Mouse (Mus musculus) gastrocnemius, adult 2 months (tissue): Measurements from ENCODE around the gene Gm10197. TPM values are rescaled to one million over a fixed set of nuclear protein-coding genes. Genes with fewer than 3 reads are reported as not detected.

ENCODE experiments used
- DNase-seq: peaks from one replicate; pipeline ENCODE4 v3.0.0; 2022
- H3K27ac ChIP-seq: fragments of 200-600 bp; 2 replicates; pipeline ENCODE4 v1.8.1; 2022; ENCODE audit warnings: mild to moderate bottlenecking
- H3K4me3 ChIP-seq: fragments of 200-600 bp; 2 replicates; pipeline ENCODE4 v1.8.1; 2022; ENCODE audit warnings: mild to moderate bottlenecking, moderate library complexity
- CTCF ChIP-seq: fragments of 200-600 bp; IDR thresholded peaks from 2 replicates; pipeline ENCODE4 v1.8.1; 2022; ENCODE audit warnings: antibody characterized with exemption, mild to moderate bottlenecking, moderate library complexity
- intact Hi-C: fragments of 180-260 bp; cut with DNase I; formaldehyde crosslinking; loops from one replicate; pipeline ENCODE4 v1.15.1; 2025
- total RNA-seq, 2 experiments: library from RNA; stranded (reverse); gene quantifications; 2 replicates each; pipeline ENCODE4 v1.2.3; 2021

The Gm10197 gene
- total RNA-seq, 2 experiments from 2014 or later = not detected

DNA sequence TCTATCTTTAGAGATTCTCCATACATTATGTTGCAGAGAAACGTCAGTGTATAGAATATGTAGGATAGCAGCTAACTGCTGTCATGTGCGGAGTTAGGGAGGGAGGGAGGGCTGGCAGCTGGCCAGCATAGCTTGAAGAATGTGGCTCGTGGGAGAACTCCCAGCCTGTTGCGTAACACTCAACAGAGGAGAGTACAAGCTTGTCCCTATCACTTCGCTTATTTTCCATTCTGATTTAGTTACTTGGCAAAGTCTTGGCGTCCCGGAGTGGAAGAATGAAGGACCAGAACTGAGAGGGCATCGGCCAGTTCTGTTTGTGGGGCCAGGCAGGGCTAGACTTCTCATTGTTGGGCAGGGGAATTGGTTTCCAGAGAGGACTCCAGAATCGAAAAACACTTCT, 6.6 kb downstream of the Gm10197 start:
- TF ChIP-seq CTCF = no peak
- intact Hi-C loops = loop anchor here (5.0 kb wide), 3 partner anchors 33 to 358 kb away; partner anchors contain the start of gene Mxi1
- Histone ChIP-seq H3K4me3 (peak overlapping the region; percentile 59), H3K27ac (peak overlapping the region; percentile 79)
- peak; percentile 75 for DNase-seq

DNA sequence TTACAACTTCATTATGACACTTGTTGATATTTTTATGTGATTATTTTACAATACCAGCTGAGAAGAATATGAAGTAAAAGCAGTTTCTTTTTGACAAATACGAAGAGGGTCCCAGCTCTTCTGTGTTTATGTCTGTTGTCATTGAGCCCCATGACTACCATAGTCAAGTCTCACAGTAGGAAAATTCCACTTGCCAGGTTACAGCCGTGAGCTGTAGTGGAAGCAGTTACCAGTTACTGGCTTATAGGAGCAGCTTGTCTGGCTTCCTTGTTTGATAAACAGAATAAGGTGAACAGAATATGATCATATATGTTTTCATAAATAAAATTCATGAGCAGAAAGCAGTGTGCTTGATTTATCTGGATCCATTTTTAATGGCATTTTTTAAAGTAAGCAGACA, 7.0 kb downstream of the Gm10197 start:
- Histone ChIP-seq H3K27ac (peak overlapping the region; percentile 79), H3K4me3 (peak overlapping the region; percentile 59; the same call in 1 of the 2 replicates)
- intact Hi-C loops = loop anchor here (5.0 kb wide), 1 partner anchor 52 kb away; the partner anchor contains the start of gene Mxi1
- DNase-seq = no peak
- no peak for TF ChIP-seq CTCF

DNA sequence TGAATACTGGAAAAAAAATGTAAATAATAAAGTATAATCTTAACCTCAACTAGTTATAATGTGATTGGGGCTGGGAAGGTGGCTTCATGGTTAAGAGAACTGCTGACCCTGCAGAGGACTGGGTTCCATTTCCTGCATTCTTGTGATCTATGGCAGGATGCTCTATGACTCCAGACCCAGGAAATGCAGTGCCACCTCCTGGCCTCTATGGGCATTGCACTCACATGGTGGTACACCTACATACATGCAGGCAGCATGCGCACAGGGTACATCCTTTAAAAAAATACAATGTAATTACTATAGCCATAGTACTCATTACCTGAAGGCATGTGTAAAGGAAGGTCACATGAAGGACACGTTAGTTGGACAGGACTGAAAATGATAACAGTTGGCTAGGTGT, 8.6 kb downstream of the Gm10197 start:
- TF ChIP-seq CTCF = peak; percentile 46; the same call in 1 of the 2 replicates
- intact Hi-C loops = loop anchor here (5.0 kb wide), 1 partner anchor 51 kb away; the partner anchor contains the start of gene Mxi1
- no peak overlapping the region for H3K27ac ChIP-seq
- no peak for DNase-seq
- no peak overlapping the region for H3K4me3 ChIP-seq

DNA sequence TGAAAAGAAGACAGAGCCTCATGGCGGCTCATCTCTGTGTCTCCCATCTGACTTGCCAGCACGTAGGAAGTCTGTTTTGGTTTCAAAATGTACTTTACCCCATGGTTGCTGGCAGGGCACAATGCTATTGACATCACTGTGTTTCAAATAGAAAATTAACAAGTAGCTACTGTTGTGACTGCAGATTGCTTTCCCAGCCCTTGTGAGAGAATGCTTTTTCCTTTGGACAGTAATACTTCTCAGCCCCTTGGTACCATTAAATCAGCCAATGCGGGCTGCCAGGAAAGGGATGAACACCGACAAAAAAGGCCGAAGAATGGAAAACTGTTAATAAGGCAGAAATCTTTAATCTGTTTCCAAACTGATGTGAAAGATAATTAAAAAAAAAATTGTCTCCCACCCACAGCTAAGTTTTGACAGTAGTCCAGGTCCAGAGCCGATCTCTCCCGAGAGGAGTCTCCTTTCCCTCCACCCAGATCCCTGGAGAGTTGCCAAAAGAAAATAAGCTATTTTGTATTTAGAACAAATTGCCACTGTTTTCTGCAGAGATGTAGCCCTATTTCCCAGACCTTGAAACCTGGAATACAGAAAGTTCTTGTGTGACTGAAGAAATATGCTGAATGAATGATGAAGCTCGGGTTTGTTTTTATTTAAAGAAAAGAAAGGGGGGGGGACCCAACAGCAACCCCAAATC, 11.2 kb downstream of the Gm10197 start:
- DNase-seq = no peak
- no peak for TF ChIP-seq CTCF
- peak overlapping the region; percentile 69 for H3K4me3 ChIP-seq
- intact Hi-C loops = loop anchor here (5.0 kb wide), 1 partner anchor 48 kb away; the partner anchor contains the start of gene Mxi1
- H3K27ac ChIP-seq = peak overlapping the region; percentile 75

DNA sequence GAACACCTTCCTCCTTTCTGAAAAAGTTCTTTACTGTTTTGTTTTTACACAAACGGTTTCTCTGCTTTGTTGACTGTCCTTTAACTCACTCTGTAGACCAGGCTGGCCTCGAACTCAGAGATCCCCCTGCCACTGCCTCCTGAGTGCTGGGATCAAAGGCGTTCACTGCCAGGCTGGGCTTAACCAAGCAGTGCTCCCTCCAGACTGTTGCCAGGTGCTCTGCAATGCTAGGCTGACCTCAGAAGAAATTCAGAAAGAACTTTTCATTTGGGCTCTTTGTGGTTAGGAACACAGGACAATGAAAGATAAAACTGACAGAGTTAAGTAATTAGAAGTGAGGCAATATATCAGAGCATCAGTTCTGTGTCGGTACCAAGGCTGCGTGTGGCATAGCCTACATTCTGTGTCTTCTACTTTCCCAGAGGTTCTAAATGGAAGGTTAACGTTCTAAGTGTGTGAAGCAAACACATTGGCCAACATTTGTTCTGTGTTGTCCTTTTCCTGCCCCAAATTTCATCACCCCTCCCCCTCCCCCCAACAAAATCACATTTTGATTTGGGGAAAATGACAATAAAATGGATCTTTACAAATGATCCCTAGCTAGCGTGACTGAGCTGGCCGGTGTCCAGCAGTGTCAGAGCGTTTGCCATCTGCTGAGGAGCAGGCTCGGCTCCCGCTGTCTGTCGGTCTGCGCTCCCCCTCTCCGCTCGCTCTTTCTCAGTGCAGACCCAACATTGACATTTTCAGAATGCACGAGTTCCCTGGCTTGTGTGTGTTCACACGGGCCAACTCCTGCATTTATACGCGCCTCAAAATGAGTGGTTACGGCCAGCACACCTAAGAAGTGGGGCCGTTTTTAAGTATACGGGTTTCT, 12.2 kb downstream of the Gm10197 start:
- Histone ChIP-seq H3K4me3 (peak overlapping the region; percentile 69), H3K27ac (peak overlapping the region; percentile 75)
- DNase-seq = peak; percentile 79
- TF ChIP-seq CTCF = no peak
- intact Hi-C loops = loop anchor here (5.0 kb wide), 1 partner anchor 47 kb away; the partner anchor contains the start of gene Mxi1

DNA sequence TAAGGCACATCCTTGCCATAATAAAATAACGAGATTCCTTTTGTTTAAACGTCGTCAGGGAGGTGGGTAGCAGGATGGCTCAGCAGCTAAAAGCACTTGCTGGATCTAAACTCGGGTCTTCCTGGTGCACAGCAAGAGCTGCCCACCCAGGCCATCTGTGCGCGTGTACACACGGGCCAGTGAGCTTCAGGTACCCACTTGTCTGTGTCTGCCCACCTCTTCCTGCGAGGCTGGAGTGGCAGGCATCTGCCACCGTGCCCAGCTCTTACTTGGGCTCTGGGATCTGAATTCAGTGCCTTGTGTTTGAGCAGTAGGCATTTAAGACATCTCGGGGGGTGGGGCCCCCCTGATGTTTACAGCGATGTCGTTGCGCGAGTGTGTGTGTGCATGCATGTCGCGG, 16.5 kb downstream of the Gm10197 start:
- no peak for TF ChIP-seq CTCF
- no peak for DNase-seq
- intact Hi-C loops = no loop called here
- Histone ChIP-seq H3K27ac (no peak overlapping the region), H3K4me3 (no peak overlapping the region)

DNA sequence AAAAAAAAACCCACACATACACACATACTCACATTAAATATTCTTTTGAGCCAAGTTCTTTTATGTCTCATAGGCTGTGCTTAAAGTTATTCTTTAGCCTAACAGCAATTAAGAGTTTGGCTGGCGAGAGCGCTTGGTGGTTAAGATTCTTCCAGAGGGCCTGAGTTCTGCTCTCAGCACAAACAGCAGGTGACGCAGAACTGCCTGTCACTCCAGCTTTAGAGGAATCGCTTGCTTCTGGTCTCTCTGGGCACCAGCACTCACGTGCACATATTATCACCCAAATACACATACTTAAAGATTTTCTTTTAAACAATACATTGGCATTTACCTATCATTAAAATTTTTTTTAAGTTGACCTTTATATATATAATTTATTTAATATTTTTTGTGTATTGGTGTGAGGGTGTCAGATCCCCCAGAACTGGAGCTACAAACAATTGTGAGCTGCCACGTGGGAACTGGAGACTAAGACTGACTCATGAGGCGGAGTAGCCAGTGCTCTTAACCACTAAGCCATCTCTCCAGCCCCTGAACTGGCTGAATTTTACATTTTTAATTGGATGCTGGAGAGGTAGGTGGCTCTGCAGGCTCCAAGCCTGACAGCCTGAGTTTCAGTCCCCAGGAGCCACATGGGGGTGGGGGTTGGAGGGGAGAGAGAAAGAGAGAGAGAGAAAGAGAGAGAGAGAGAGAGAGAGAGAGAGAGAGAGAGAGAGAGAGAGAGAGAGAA, 17.1 kb downstream of the Gm10197 start:
- intact Hi-C loops = no loop called here
- H3K4me3 ChIP-seq = no peak overlapping the region
- no peak for DNase-seq
- no peak for TF ChIP-seq CTCF
- peak overlapping the region; percentile 63; the same call in 1 of the 2 replicates for H3K27ac ChIP-seq

DNA sequence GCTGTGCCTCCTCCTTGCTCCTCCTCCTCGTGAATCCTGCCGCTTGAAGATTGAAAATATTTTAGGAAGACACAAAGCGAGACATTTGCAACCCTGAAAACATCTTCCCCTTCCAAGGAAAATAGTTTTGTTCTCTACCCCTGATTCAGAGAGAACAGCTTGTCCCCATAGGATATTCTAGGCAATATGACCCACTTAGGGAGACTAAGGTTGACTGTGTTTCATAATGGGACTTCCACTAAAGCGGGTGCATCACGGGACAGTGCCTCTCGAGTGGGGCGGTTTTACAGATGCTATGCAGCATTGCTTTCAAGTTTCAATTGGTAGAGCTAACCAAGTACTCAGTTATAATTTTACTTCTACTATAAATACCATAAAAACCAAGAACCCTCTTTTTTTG, 17.7 kb downstream of the Gm10197 start:
- intact Hi-C loops = no loop called here
- DNase-seq = no peak
- no peak for TF ChIP-seq CTCF
- Histone ChIP-seq H3K27ac (peak overlapping the region; percentile 63), H3K4me3 (no peak overlapping the region)

DNA sequence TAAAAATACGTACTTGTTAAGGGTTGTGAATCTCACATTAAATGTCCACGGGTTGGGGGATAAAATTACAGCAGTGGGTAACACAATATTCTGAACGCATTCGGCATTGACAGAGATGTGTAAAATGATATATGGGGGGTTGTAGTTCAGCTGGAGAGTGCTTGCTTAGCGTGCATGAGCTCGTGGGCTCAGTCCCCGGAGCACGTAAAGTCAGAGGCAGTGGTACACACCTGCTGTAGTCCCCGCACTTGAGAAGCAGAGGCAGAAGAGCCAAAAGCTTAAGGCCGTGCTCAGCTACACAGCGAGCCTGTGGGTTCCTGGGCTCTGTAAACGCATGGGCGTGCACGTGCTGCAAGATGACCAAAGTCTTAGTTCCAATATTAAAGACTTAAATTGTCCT, 25.8 kb downstream of the Gm10197 start:
- Histone ChIP-seq H3K27ac (peak overlapping the region; percentile 62), H3K4me3 (peak overlapping the region; percentile 32)
- TF ChIP-seq CTCF = no peak
- DNase-seq = peak; percentile 53
- intact Hi-C loops = no loop called here

DNA sequence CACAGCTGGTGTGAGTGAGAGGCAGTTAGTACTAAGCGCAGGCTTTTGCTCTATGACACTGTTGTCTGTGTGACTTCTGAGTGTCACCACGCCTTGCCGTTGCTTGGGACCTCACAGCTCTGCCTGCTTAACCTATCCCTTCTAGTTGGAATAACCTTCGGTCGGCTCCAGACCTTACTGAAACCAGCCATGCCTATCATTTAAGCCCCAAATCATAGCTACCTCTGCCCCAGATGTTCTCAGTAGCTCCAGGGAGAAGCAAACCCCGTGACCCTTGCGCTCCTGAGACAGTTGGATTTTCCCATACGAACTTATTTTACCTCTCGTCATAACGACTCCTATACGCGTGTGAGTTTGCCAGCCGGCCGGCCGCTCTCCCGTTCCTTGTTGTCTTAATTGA, 27.5 kb downstream of the Gm10197 start:
- no peak for TF ChIP-seq CTCF
- Histone ChIP-seq H3K27ac (no peak overlapping the region), H3K4me3 (no peak overlapping the region)
- intact Hi-C loops = no loop called here
- no peak for DNase-seq

DNA sequence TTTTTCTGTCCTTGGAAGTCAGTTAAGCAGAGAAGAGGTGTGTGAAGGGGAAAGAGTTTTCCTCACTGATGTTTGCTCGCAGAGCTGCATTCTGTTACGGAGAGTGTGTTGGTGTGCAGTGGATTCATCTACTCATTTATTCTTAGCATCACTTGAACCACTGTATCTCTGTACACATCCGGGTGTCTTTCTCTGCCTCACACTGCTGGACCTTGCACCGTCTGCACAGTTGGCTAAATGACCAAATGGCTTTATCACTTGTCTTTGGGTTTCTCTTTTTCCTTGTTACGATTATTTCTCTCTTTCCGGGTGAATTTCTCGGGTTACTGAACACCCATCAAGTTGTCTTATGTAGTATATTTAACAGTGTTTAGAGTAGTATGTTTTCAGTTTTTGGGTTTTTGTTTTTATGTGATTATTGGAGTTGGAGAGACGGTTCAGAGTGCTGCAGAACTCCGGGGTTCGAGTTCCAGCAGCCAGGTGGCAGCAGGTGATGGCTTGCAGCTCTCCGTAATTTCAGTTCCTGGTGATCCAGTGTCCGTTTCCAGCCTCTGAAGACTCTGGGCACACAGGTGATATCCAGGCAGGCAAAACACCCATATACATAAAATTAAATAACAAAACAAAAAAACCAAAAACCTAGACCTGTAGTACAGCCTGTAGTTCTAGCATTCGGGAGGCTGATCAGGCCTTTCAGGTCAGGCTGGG, 28.2 kb downstream of the Gm10197 start:
- Histone ChIP-seq H3K4me3 (no peak overlapping the region), H3K27ac (no peak overlapping the region)
- no peak for TF ChIP-seq CTCF
- DNase-seq = no peak
- intact Hi-C loops = no loop called here

DNA sequence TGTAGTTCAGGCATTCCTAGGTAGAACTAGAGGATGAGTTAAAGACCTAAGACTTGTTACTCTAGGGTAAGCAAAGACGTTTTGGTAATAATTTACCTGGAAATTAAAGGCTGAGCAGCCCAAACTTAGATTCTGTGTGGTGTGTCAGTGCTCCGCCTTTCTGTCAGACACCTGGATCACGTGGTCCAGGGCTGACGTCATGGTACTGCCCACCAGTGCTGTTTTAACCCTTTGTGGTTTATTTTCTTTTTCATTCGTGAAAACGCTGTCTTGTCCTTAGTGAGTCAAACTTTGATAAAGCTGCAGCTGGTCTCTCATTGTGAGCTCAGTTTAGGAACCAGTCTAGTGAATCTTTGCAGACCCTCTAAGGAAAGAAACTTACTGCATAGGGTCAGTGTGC, 31.1 kb downstream of the Gm10197 start:
- Histone ChIP-seq H3K27ac (no peak overlapping the region), H3K4me3 (no peak overlapping the region)
- intact Hi-C loops = no loop called here
- no peak for TF ChIP-seq CTCF
- DNase-seq = no peak
